Mouse (Mus musculus) embryonic facial prominence, embryonic 14.5 days (tissue): ENCODE measurements around the gene Gm20662. TPM values are rescaled to one million over a fixed set of nuclear protein-coding genes. Genes with fewer than 3 reads are reported as not detected.
"Not testable (repeated sequence)": the region's sequence is repeated elsewhere in the genome, so short reads cannot be mapped to it uniquely, and the experiment has no call there.

Source experiments
- ATAC-seq: fragments of 200-750 bp; cut with Nextera tagmentation; 2 replicates; pipeline ENCODE4 v1.8.0; 2017; ENCODE audit warnings: low read depth, moderate number of reproducible peaks, moderate TSS enrichment
- DNase-seq: peaks from one replicate; pipeline ENCODE4 v3.0.0-alpha.2; 2015; ENCODE audit warnings: low spot score
- H3K27ac ChIP-seq: fragments of 300-500 bp; sonication (generic); replicated peaks from 2 replicates; pipeline ENCODE4 v1.5.1; 2014; ENCODE audit warnings: low read depth, mild to moderate bottlenecking, low read length, moderate library complexity
- H3K27me3 ChIP-seq: fragments of 300-500 bp; sonication (generic); replicated peaks from 2 replicates; pipeline ENCODE4 v1.6.1; 2014; ENCODE audit warnings: low read length; ENCODE audit not compliant: control insufficient read depth, insufficient read depth
- H3K36me3 ChIP-seq: fragments of 300-500 bp; sonication (generic); 2 replicates; pipeline ENCODE4 v1.6.1; 2014; ENCODE audit warnings: low read length, mixed read lengths; ENCODE audit not compliant: control insufficient read depth, insufficient read depth
- H3K4me1 ChIP-seq: fragments of 300-500 bp; sonication (generic); 2 replicates; pipeline ENCODE4 v1.6.1; 2014; ENCODE audit warnings: antibody characterized with exemption, low read length; ENCODE audit not compliant: control insufficient read depth, insufficient read depth
- H3K4me2 ChIP-seq: fragments of 300-500 bp; sonication (generic); 2 replicates; pipeline ENCODE4 v1.6.1; 2014; ENCODE audit warnings: low read depth, mild to moderate bottlenecking, low read length, moderate library complexity, mixed read lengths
- H3K4me3 ChIP-seq: fragments of 300-500 bp; sonication (generic); 2 replicates; pipeline ENCODE4 v1.5.1; 2014; ENCODE audit warnings: low read depth, mild to moderate bottlenecking, low read length
- H3K9ac ChIP-seq: fragments of 300-500 bp; sonication (generic); 2 replicates; pipeline ENCODE4 v1.6.1; 2014; ENCODE audit warnings: low read depth, mild to moderate bottlenecking, low read length, moderate library complexity, mixed read lengths
- H3K9me3 ChIP-seq: fragments of 300-500 bp; sonication (generic); 2 replicates; pipeline ENCODE4 v1.6.1; 2016; ENCODE audit warnings: low read length; ENCODE audit not compliant: control insufficient read depth
- WGBS: fragments of 180-500 bp; shearing (Covaris S2); extraction: QIAGEN DNeasy Blood & Tissue Kit; methylation state at CpG from one replicate; pipeline ENCODE4 v1.1.7; 2014; 5-methylcytosine and 5-hydroxymethylcytosine counted together
- polyA plus RNA-seq: library from polyadenylated mRNA; unstranded; fragments of >200 nt; fragmentation: Nextera tagmentation; extraction: Ambion mirVana; gene quantifications from 2 replicates; pipeline ENCODE4 v1.2.1, GENCODE M21; 2014

Gm20662 gene
- polyA plus RNA-seq, 1 experiment from 2014 or later: not detected

DNA sequence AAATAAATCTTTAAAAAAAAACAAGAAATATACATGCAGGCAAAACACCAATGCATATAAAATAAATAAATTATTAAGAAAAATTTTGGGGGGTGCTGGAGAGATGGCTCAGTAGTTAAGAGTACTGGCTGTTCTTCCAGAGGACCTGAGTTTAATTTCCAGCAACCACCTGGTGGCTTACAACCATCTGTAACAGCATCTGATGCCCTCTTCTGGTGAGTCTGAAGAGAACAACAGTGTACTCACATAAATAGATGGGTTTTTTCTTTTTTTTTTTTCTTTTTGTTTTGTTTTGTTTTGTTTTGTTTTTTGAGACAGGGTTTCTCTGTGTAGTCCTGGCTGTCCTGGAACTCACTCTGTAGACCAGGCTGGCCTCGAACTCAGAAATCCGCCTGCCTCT, 17.4 kb downstream of the Gm20662 start:
- peaks cover 20% of the 10 kb centered on the region for H3K36me3 ChIP-seq
- H3K4me2 ChIP-seq, H3K27ac ChIP-seq, ATAC-seq, H3K9me3 ChIP-seq, H3K27me3 ChIP-seq, H3K4me3 ChIP-seq, H3K9ac ChIP-seq, DNase-seq, H3K4me1 ChIP-seq: not testable (repeated sequence)
- 97% methylated on average over 2 of the region's 2 CpGs for WGBS

DNA sequence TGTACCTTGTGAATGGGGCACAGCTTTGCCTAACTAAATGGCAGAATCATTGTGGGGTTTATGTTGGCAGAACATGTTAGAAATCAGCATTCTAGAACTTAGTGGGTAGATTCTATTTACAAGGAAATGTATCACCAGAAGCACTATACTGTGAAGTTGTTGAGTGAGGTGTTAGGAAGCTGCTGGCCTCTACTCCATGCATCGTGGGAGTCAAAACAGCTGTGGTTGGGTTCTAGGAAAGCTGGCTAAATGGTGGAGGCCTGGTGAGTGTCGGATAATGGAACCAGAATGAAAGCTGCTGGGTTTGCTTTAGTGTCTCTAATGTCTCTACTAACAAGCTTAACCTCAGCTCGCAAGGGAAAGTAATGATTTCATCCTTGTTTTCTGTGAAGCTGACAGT, 21.0 kb downstream of the Gm20662 start:
- Histone ChIP-seq H3K4me1 (no peaks in the 10 kb centered on the region; the same call in 1 of the 2 replicates), H3K4me2 (no peak overlapping the region), H3K4me3 (no peak overlapping the region), H3K9ac (no peak overlapping the region), H3K27me3 (no peaks in the 10 kb centered on the region), H3K9me3 (no peaks in the 10 kb centered on the region), H3K36me3 (peaks cover 20% of the 10 kb centered on the region), H3K27ac (no peak overlapping the region)
- ATAC-seq (no peak), DNase-seq (no peak)
- 80% methylated on average over 3 of the region's 3 CpGs for WGBS

DNA sequence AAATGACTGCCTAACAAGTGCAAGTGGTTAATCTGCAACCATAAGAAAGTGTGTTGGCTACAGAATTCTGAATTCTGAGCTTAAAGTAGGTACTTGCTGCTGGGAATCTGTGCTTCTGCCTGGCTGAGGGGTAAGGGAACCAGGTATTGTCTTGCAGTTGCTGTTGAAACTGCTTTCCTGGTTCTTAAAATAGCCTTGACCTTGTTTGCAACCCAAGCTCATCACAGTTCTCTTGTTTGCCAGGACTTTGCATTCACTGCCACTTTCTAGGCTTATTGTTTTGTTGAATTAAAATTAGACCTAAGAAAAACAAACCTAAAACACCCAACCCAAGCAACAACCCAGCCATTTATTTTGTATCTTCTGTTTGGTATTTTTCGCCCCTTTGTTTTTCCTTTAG, 24.6 kb downstream of the Gm20662 start:
- Histone ChIP-seq H3K4me2 (no peak overlapping the region), H3K4me1 (no peaks in the 10 kb centered on the region; the same call in 1 of the 2 replicates), H3K27me3 (no peaks in the 10 kb centered on the region), H3K4me3 (no peak overlapping the region), H3K27ac (no peak overlapping the region), H3K9ac (no peak overlapping the region), H3K36me3 (peaks cover 25% of the 10 kb centered on the region), H3K9me3 (no peaks in the 10 kb centered on the region)
- 95% methylated on average over 1 of the region's 1 CpGs for WGBS
- no peak for DNase-seq
- no peak for ATAC-seq

DNA sequence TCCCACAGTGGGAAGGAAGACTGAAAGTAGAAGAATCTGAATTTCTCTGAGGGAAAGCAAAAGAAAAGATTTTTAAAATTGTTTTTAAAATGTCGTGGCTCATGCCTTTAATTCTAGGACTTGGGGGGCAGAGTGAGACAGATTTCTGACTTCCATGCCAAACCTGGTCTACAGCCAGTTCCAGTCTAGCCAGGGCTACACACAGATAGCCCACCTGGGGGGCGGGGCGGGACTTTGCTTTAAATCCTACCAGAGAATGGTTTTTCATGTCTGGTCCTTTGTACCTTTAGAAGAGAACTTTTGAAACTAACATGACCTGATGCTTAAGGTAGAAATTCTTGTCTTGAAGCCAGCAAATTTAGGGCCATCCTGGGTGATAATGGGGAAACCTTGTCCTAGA, 27.1 kb downstream of the Gm20662 start:
- ATAC-seq (no peak), DNase-seq (no peak)
- H3K9ac ChIP-seq: no peak overlapping the region
- peaks cover 49% of the 10 kb centered on the region for H3K36me3 ChIP-seq
- 79% methylated on average over 3 of the region's 3 CpGs for WGBS
- H3K4me2 ChIP-seq: no peak overlapping the region
- no peak overlapping the region for H3K27ac ChIP-seq
- no peaks in the 10 kb centered on the region; the same call in 1 of the 2 replicates for H3K4me1 ChIP-seq
- no peak overlapping the region for H3K4me3 ChIP-seq
- no peaks in the 10 kb centered on the region for H3K27me3 ChIP-seq
- H3K9me3 ChIP-seq: no peaks in the 10 kb centered on the region

DNA sequence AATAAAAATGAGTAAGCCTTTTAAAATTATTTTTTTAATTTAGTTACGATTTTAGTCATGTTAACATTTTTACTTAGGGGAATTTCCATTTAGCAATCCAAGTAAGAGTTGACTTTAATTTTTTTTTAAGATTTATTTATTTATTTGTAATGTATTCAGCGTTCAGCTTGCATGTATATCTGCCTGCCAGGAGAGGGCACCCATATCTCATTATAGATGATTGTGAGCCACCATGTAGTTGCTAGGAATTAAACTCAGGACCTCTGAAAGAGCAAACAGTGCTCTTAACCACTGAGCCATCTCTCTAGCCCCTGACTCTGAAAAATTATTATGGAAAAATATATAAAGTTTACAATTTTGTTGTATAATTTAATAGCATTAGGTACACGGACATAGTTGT, 30.4 kb downstream of the Gm20662 start:
- Histone ChIP-seq H3K4me1 (no peaks in the 10 kb centered on the region), H3K36me3 (peaks cover 65% of the 10 kb centered on the region), H3K27ac (no peak overlapping the region), H3K27me3 (no peaks in the 10 kb centered on the region), H3K4me2 (no peak overlapping the region), H3K9ac (no peak overlapping the region), H3K9me3 (no peaks in the 10 kb centered on the region), H3K4me3 (no peak overlapping the region)
- DNase-seq: no peak
- no peak for ATAC-seq
- WGBS: 92% methylated on average over 3 of the region's 3 CpGs

DNA sequence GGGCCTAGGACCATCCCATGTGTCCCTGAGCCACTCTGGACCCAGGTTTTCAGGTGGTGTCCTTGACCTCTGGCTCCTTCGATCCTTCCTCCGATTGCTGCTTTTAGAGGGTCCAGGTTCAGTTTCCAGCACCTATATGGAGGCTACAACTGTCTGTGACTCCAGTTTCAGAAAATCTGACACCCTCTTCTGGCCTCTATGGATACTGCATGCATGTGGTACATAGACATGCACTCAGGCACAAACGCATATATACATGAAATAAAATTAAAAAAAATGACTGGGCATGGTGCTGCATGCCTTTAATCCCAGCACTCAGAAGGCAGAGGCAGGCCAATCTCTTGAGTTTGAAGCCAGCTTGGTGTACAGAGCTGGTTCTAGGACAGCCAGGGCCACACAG, 31.7 kb downstream of the Gm20662 start:
- Histone ChIP-seq H3K27ac (no peak overlapping the region), H3K27me3 (no peaks in the 10 kb centered on the region), H3K36me3 (peaks cover 78% of the 10 kb centered on the region), H3K4me3 (no peak overlapping the region), H3K4me2 (no peak overlapping the region), H3K9me3 (no peaks in the 10 kb centered on the region), H3K9ac (no peak overlapping the region), H3K4me1 (no peaks in the 10 kb centered on the region)
- ATAC-seq: no peak
- DNase-seq: no peak
- 90% methylated on average over 3 of the region's 3 CpGs for WGBS

DNA sequence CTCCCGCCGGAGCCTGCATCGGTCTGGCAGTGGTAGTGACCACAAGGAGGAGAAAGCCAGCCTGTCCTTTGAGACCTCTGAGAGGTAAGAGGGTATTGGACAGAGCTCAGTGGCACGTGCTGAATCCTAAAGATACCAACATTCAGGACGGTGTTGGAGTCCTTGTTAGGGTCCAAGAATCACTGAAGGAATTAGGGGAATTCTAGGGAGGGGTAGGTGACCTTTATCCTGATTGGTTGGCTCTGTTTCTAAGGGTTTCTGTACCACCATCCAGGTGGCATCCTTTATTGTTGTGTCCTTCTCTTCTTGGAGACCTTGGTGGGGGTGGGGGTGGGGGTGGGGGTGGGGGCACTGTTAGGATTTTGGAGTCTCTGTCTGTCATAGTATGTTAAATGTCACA, 36.0 kb downstream of the Gm20662 start:
- ATAC-seq (no peak), DNase-seq (no peak)
- Histone ChIP-seq H3K9me3 (no peaks in the 10 kb centered on the region), H3K36me3 (peaks cover 67% of the 10 kb centered on the region), H3K4me3 (no peak overlapping the region), H3K4me2 (no peak overlapping the region), H3K4me1 (no peaks in the 10 kb centered on the region), H3K9ac (no peak overlapping the region), H3K27me3 (no peaks in the 10 kb centered on the region), H3K27ac (no peak overlapping the region)
- WGBS: 90% methylated on average over 5 of the region's 5 CpGs

DNA sequence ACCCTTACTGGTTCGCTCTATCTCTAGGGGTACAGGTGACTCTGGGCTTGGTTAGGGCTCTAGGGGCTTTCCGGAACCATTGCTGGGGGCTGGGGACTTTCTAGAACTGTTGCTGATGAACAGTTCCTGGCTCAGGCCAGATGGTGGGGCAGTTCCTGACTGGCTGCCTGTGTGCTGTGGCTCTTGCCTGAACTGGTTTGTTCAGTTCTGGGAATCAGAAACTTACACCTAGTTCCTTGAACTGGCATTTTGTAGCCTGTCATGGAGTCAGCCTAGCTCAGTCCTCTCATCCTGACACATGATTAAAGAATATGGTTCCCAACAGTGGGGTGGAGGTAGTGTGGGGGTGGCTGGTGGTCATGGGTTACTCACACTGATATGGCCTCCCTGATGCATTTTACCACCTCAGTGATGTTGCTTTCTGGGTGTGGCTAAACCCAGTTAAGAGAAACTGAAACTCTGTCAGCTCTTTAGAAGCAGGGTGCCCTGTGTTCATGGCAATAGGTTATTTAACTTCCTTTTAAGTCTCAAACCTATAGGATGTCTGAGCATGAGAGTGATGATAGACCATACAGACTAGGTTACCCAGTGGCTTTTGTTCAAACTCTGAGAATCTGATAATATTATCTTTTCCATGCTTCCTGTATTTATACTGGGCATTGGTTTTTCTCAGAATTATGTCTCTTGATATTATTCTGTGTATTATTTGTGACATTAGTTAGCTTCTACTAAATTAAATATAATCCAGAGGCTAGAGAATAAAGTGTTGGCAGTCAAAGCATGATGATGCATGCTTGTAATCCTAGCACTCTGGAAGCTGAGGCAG, 39.4 kb downstream of the Gm20662 start:
- Histone ChIP-seq H3K9me3 (no peaks in the 10 kb centered on the region), H3K4me1 (no peaks in the 10 kb centered on the region), H3K4me2 (no peak overlapping the region), H3K27ac (no peak overlapping the region), H3K36me3 (peaks cover 70% of the 10 kb centered on the region), H3K4me3 (no peak overlapping the region), H3K9ac (no peak overlapping the region), H3K27me3 (no peaks in the 10 kb centered on the region)
- ATAC-seq (peak; percentile 60; the same call in 1 of the 2 replicates), DNase-seq (peak; percentile 25)
- 91% methylated on average over 2 of the region's 2 CpGs for WGBS
